Mouse (Mus musculus) hindbrain, embryonic 11.5 days (tissue): Measurements from ENCODE around the gene Slc38a10. TPM values are rescaled to one million over a fixed set of nuclear protein-coding genes. Genes with fewer than 3 reads are reported as not detected.

ENCODE experiments used
- ATAC-seq: fragments of 200-750 bp; cut with Nextera tagmentation; 2 replicates; pipeline ENCODE4 v1.8.0; 2017; ENCODE audit warnings: mild to moderate bottlenecking, moderate TSS enrichment, moderate library complexity; ENCODE audit not compliant: low FRiP score
- DNase-seq: peaks from one replicate; pipeline ENCODE4 v3.0.0-alpha.2; 2015; ENCODE audit warnings: low spot score
- H3K27ac ChIP-seq: fragments of 300-500 bp; sonication (generic); 2 replicates; pipeline ENCODE4 v1.5.1; 2014; ENCODE audit warnings: mild to moderate bottlenecking, low read depth, low read length
- H3K27me3 ChIP-seq: fragments of 300-500 bp; sonication (generic); 2 replicates; pipeline ENCODE4 v1.6.1; 2014; ENCODE audit warnings: mild to moderate bottlenecking, low read length, moderate library complexity, mixed read lengths; ENCODE audit not compliant: control insufficient read depth, insufficient read depth
- H3K36me3 ChIP-seq: fragments of 300-500 bp; sonication (generic); 2 replicates; pipeline ENCODE4 v1.6.1; 2014; ENCODE audit warnings: mild to moderate bottlenecking, low read length, moderate library complexity, mixed read lengths; ENCODE audit not compliant: control insufficient read depth, insufficient read depth
- H3K4me1 ChIP-seq: fragments of 300-500 bp; sonication (generic); replicated peaks from 2 replicates; pipeline ENCODE4 v1.6.1; 2014; ENCODE audit warnings: low read length, mixed read lengths; ENCODE audit not compliant: control insufficient read depth, insufficient read depth
- H3K4me2 ChIP-seq: fragments of 300-500 bp; sonication (generic); replicated peaks from 2 replicates; pipeline ENCODE4 v1.6.1; 2014; ENCODE audit warnings: mild to moderate bottlenecking, low read depth, low read length
- H3K4me3 ChIP-seq: fragments of 300-500 bp; sonication (generic); 2 replicates; pipeline ENCODE4 v1.5.1; 2014; ENCODE audit warnings: low read depth, low read length
- H3K9ac ChIP-seq: fragments of 300-500 bp; sonication (generic); 2 replicates; pipeline ENCODE4 v1.6.1; 2014; ENCODE audit warnings: low read depth, low read length
- H3K9me3 ChIP-seq: fragments of 300-500 bp; sonication (generic); 2 replicates; pipeline ENCODE4 v1.6.1; 2016; ENCODE audit warnings: low read length; ENCODE audit not compliant: control insufficient read depth
- whole genome bisulfite sequencing: fragments of 180-500 bp; shearing (Covaris S2); extraction: QIAGEN DNeasy Blood & Tissue Kit; methylation state at CpG from one replicate; pipeline ENCODE4 v1.1.7; 2014; 5-methylcytosine and 5-hydroxymethylcytosine counted together
- polyA plus RNA-seq: library from polyadenylated mRNA; unstranded; fragments of >200 nt; fragmentation: Nextera tagmentation; extraction: Ambion mirVana; gene quantifications from 2 replicates; pipeline ENCODE4 v1.2.1, GENCODE M21; 2014

The Slc38a10 gene
- polyA plus RNA-seq, 1 experiment from 2014 or later = 64.7 TPM

DNA sequence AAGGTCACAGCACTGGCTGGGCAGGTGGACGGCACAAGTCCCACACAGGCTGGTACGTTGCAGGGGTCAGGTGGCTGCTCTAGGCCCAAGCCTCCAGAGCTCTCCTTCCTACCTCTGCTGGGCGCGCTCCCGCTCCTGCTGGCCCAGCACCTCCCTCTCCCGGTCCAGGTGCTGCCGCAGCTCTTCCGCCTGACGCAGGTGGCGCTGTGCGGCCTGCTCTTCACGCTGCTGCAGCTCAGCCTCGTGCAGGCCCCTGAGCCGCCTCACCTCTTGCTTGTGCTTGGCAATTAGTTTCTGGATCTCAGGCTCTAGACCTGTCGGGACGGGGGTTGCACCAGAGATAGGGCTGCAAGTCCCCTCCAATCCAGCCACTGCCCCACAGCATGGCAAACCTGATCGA, 83.3 kb downstream of the Slc38a10 start:
- H3K36me3 ChIP-seq = peaks cover 5% of the 10 kb centered on the region; the same call in 1 of the 2 replicates

GRCm38 (mm10) chr11:120065291-120065690, 85.9 kb downstream of the Slc38a10 start:
- ATAC-seq = no peak
- 45% methylated on average over 10 of the region's 10 CpGs for WGBS
- DNase-seq = peak; percentile 60
- Histone ChIP-seq H3K4me1 (no peaks in the 10 kb centered on the region), H3K27ac (no peak overlapping the region), H3K9me3 (no peaks in the 10 kb centered on the region), H3K4me3 (no peak overlapping the region), H3K27me3 (0 out of 2 replicates have a peak, but pooled peaks cover under 1% of the 10 kb centered on the region), H3K4me2 (no peak overlapping the region), H3K36me3 (peaks cover 3% of the 10 kb centered on the region; the same call in 1 of the 2 replicates), H3K9ac (no peak overlapping the region)

More for the DNA sequence above, 83.3 kb downstream of the Slc38a10 start:
- Histone ChIP-seq H3K4me3 (no peak overlapping the region), H3K27me3 (0 out of 2 replicates have a peak, but pooled peaks cover 3% of the 10 kb centered on the region), H3K27ac (no peak overlapping the region), H3K9ac (no peak overlapping the region), H3K9me3 (no peaks in the 10 kb centered on the region), H3K4me1 (no peaks in the 10 kb centered on the region), H3K4me2 (no peak overlapping the region)
- ATAC-seq (no peak), DNase-seq (no peak)
- WGBS = 57% methylated on average over 17 of the region's 17 CpGs

- no peak overlapping the region for H3K9ac ChIP-seq
- no peaks in the 10 kb centered on the region for H3K9me3 ChIP-seq
- WGBS = 87% methylated on average over 11 of the region's 11 CpGs
- ATAC-seq (no peak), DNase-seq (no peak)
- no peaks in the 10 kb centered on the region for H3K4me1 ChIP-seq
- no peak overlapping the region for H3K27ac ChIP-seq
- no peak overlapping the region for H3K4me2 ChIP-seq
- peaks cover 3% of the 10 kb centered on the region; the same call in 1 of the 2 replicates for H3K36me3 ChIP-seq
- no peak overlapping the region for H3K4me3 ChIP-seq
- no peaks in the 10 kb centered on the region for H3K27me3 ChIP-seq
These were observed 86.5 kb downstream of the Slc38a10 start for GRCm38 (mm10) chr11:120064668-120065040.

GRCm38 (mm10) chr11:120064006-120064667, 87.0 kb downstream of the Slc38a10 start:
- 87% methylated on average over 13 of the region's 13 CpGs for WGBS
- ATAC-seq (no peak), DNase-seq (no peak)
- Histone ChIP-seq H3K4me2 (no peak overlapping the region), H3K9ac (no peak overlapping the region), H3K27me3 (no peaks in the 10 kb centered on the region), H3K4me3 (no peak overlapping the region), H3K27ac (no peak overlapping the region), H3K9me3 (no peaks in the 10 kb centered on the region), H3K36me3 (peaks cover 3% of the 10 kb centered on the region; the same call in 1 of the 2 replicates), H3K4me1 (no peaks in the 10 kb centered on the region)

DNA sequence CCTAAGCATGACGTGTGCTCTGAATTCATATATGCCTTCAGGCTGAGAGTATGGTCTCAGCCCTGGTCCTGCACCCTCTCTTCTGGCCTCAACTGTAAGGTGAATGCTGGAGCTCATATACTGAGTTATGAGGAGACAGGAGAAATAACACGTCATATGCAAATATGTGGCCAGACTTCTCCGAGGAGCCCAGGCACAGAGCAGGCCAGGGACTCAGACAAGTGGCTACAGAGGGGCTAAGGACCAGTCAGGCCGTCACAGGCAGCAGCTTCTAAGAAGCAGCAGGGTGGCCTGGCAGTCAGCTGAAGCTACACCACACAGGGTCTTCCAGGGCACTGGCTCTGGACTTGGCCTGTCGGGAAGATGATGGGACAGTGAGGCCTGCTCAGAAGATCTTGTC, 87.8 kb downstream of the Slc38a10 start:
- Histone ChIP-seq H3K4me2 (no peak overlapping the region), H3K9ac (no peak overlapping the region), H3K9me3 (no peaks in the 10 kb centered on the region), H3K27ac (no peak overlapping the region), H3K4me1 (no peaks in the 10 kb centered on the region), H3K27me3 (no peaks in the 10 kb centered on the region), H3K4me3 (no peak overlapping the region), H3K36me3 (peaks cover 3% of the 10 kb centered on the region; the same call in 1 of the 2 replicates)
- DNase-seq = no peak
- 84% methylated on average over 5 of the region's 5 CpGs for WGBS
- ATAC-seq = no peak

DNA sequence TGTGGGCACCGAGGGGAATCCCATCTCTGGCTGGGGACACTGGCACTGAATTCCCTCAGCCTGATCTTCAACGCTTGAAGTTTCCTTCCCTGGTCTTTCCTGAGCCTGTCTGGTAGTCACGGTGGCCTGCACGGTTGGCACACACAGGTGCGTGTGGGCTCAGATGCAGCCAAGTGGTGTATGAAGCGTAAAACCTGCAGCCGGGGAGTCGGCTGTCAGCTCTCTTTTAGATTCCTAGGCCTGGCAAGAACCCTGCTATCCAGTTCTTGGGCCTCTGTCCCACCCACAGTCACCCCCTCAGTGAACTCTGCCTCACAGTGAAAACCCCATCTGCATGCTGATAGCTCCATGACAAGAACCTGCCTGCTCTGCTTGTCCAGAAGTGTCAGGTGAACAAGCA, 90.5 kb downstream of the Slc38a10 start:
- Histone ChIP-seq H3K27ac (no peak overlapping the region), H3K9me3 (no peaks in the 10 kb centered on the region), H3K36me3 (no peaks in the 10 kb centered on the region), H3K4me1 (no peaks in the 10 kb centered on the region), H3K4me2 (no peak overlapping the region), H3K27me3 (no peaks in the 10 kb centered on the region), H3K9ac (no peak overlapping the region), H3K4me3 (no peak overlapping the region)
- DNase-seq = no peak
- no peak for ATAC-seq
- WGBS = 93% methylated on average over 8 of the region's 8 CpGs

DNA sequence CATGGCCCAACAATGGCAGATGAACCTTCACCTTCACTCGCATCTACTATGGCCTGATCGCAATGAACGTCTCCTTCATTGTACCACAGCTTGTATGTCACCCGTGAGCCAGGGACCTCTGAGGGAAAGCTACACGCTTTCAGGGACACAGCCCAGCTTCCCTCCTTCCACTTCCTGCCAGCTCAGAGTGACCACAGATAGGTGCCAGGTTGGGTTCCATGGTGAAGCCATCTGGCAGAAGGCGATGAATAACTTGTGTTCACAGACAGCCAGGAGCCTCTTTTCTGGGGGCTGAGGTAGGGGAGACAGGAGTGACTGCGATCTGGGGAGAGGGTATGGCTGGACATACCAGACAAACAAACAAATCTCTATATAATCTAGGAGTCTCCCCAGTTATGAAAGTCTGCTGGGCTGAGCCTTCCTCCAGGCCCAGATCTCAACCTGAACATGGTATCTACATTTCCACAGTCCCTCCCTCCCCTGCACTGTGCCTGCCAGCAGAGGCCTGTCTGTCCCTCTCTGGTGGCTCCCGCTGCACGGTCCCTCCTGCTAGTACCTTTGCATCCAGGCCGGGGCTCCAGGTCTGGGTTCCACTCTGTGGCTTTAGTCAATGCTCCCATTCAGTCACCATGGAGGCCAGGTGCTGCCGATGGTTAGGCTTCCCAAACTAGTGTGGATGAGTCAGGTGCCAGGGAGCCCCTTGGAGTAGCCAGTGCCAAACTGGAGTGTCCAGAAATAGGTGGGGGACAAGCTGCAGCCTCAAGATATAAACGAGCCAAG, 95.0 kb downstream of the Slc38a10 start:
- Histone ChIP-seq H3K4me1 (no peaks in the 10 kb centered on the region), H3K27me3 (no peaks in the 10 kb centered on the region), H3K27ac (no peak overlapping the region), H3K9ac (no peak overlapping the region), H3K4me2 (no peak overlapping the region), H3K4me3 (no peak overlapping the region), H3K9me3 (no peaks in the 10 kb centered on the region), H3K36me3 (no peaks in the 10 kb centered on the region)
- no peak for ATAC-seq
- DNase-seq = no peak
- WGBS = 85% methylated on average over 12 of the region's 12 CpGs
